Mouse (Mus musculus) liver, adult (tissue): ENCODE results near the gene Macf1.
A peak's percentile ranks its signal among the peaks of the same experiment; 100 is the strongest.

Experiments
- GATA4 ChIP-seq: IDR thresholded peaks from 2 replicates; pipeline ENCODE4 v1.6.1; 2014; ENCODE audit warnings: mild to moderate bottlenecking, low read length; ENCODE audit not compliant: insufficient replicate concordance

Gene Macf1

GRCm38 (mm10) chr4:123684260-123684659 is at the start of gene Macf1:
Gene Macf1, minus strand, starts transcription at chr4:123684360.
- no peak for TF ChIP-seq GATA4

GRCm38 (mm10) chr4:123733532-123733931 is 49.4 kb upstream of the Macf1 start:
- TF ChIP-seq GATA4, result no peak

- TF ChIP-seq GATA4, result no peak
Observed at GRCm38 (mm10) chr4:123732921-123733320, 48.8 kb upstream of the Macf1 start.

GRCm38 (mm10) chr4:123732163-123732910 is 48.2 kb upstream of the Macf1 start:
- TF ChIP-seq GATA4, result no peak

- no peak for TF ChIP-seq GATA4
Observed at GRCm38 (mm10) chr4:123721761-123722160, 37.6 kb upstream of the Macf1 start.

- TF ChIP-seq GATA4, result no peak
Observed at GRCm38 (mm10) chr4:123718434-123718780, 34.2 kb upstream of the Macf1 start.

GRCm38 (mm10) chr4:123717574-123718433 is 33.6 kb upstream of the Macf1 start, which contains the start of gene Ndufs5:
Gene Ndufs5, minus strand, starts transcription at chr4:123718202.
- TF ChIP-seq GATA4, result peak; percentile 81; the same call in 1 of the 2 replicates

- no peak for TF ChIP-seq GATA4
Observed at GRCm38 (mm10) chr4:123712431-123712830, 28.3 kb upstream of the Macf1 start.

- no peak for TF ChIP-seq GATA4
Observed at GRCm38 (mm10) chr4:123707340-123707739, 23.2 kb upstream of the Macf1 start.

- no peak for TF ChIP-seq GATA4
Observed at GRCm38 (mm10) chr4:123705340-123705739, 21.2 kb upstream of the Macf1 start.

GRCm38 (mm10) chr4:123693384-123693783 is 9.2 kb upstream of the Macf1 start:
- TF ChIP-seq GATA4, result no peak

- no peak for TF ChIP-seq GATA4
Observed at GRCm38 (mm10) chr4:123692071-123692470, 7.9 kb upstream of the Macf1 start.

- TF ChIP-seq GATA4, result no peak
Observed at GRCm38 (mm10) chr4:123690311-123690710, 6.2 kb upstream of the Macf1 start.

- TF ChIP-seq GATA4, result no peak
Observed at GRCm38 (mm10) chr4:123687025-123687781, 3.0 kb upstream of the Macf1 start.

- no peak for TF ChIP-seq GATA4
Observed at GRCm38 (mm10) chr4:123686368-123687024, 2.3 kb upstream of the Macf1 start.
